Mouse (Mus musculus): ENCODE results near the gene Ugt1a9. TPM values are rescaled to one million over a fixed set of nuclear protein-coding genes. Genes with fewer than 3 reads are reported as not detected.
"Not testable (repeated sequence)": the region's sequence is repeated elsewhere in the genome, so short reads cannot be mapped to it uniquely, and the experiment has no call there.

Gene Ugt1a9
- polyA plus RNA-seq, 1 experiment from 2014 or later, result not detected

- H3K9me3 ChIP-seq (replicated peaks; ENCODE audit: control insufficient read depth, low read length); DNase-seq (ENCODE audit: low spot score); H3K4me3 ChIP-seq (ENCODE audit: low read depth, low read length); H3K4me2 ChIP-seq (ENCODE audit: low read depth, low read length); H3K9ac ChIP-seq (replicated peaks; ENCODE audit: low read length); ATAC-seq (replicated peaks; ENCODE audit: insufficient number of reproducible peaks, low FRiP score, low TSS enrichment, low read depth); H3K4me1 ChIP-seq (ENCODE audit: control insufficient read depth, insufficient read depth, low read length); H3K27me3 ChIP-seq (ENCODE audit: control insufficient read depth, insufficient read depth, low read length); H3K27ac ChIP-seq (replicated peaks; ENCODE audit: low read depth, low read length); H3K36me3 ChIP-seq (replicated peaks; ENCODE audit: control insufficient read depth, insufficient read depth, low read depth, low read length): not testable (repeated sequence)
- 94% methylated on average over 5 of the region's 6 CpGs for WGBS
Observed at GRCm38 (mm10) chr1:88135229-88135904, 64.8 kb downstream of the Ugt1a9 start.

DNA sequence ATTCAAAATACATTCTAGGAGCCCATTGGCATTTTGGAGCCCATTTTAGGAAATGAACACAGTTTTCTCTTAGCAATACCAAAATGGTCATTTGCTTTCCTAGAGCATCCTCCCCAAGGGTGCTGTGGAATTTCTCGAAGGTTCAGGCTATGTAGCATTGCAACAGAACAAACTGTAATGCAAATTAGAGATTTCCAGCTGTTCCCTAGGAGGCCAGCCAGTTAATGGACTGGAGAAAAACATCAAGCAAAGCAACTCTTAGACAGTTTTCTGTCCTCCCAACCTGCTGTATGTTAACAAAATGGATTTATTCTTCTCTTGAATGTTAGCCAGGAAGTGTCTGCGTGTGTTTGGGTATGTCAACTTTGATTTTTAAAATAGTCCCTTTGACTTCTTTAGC, 66.0 kb downstream of the Ugt1a9 start:
- 74% methylated on average over 2 of the region's 2 CpGs for WGBS

GRCm38 (mm10) chr1:88137264-88137663, 66.7 kb downstream of the Ugt1a9 start:
- Histone ChIP-seq H3K27me3 (ENCODE audit: control insufficient read depth, insufficient read depth, low read length) (no peaks in the 10 kb centered on the region), H3K4me2 (ENCODE audit: low read depth, low read length) (no peak overlapping the region), H3K9ac (replicated peaks; ENCODE audit: low read length) (no peak overlapping the region), H3K4me3 (ENCODE audit: low read depth, low read length) (no peak overlapping the region), H3K36me3 (replicated peaks; ENCODE audit: control insufficient read depth, insufficient read depth, low read depth, low read length) (no peaks in the 10 kb centered on the region), H3K27ac (replicated peaks; ENCODE audit: low read depth, low read length) (no peak overlapping the region), H3K4me1 (ENCODE audit: control insufficient read depth, insufficient read depth, low read length) (no peaks in the 10 kb centered on the region), H3K9me3 (replicated peaks; ENCODE audit: control insufficient read depth, low read length) (no peaks in the 10 kb centered on the region)
- no peak for DNase-seq (ENCODE audit: low spot score)
- ATAC-seq (replicated peaks; ENCODE audit: insufficient number of reproducible peaks, low FRiP score, low TSS enrichment, low read depth), result no peak
- WGBS, result 86% methylated on average over 3 of the region's 3 CpGs

More for the DNA sequence above, 66.0 kb downstream of the Ugt1a9 start:
- Histone ChIP-seq H3K4me2 (ENCODE audit: low read depth, low read length) (no peak overlapping the region), H3K27me3 (ENCODE audit: control insufficient read depth, insufficient read depth, low read length) (no peaks in the 10 kb centered on the region), H3K9ac (replicated peaks; ENCODE audit: low read length) (no peak overlapping the region), H3K36me3 (replicated peaks; ENCODE audit: control insufficient read depth, insufficient read depth, low read depth, low read length) (no peaks in the 10 kb centered on the region), H3K4me3 (ENCODE audit: low read depth, low read length) (no peak overlapping the region), H3K4me1 (ENCODE audit: control insufficient read depth, insufficient read depth, low read length) (no peaks in the 10 kb centered on the region), H3K9me3 (replicated peaks; ENCODE audit: control insufficient read depth, low read length) (no peaks in the 10 kb centered on the region), H3K27ac (replicated peaks; ENCODE audit: low read depth, low read length) (no peak overlapping the region)
- ATAC-seq (replicated peaks; ENCODE audit: insufficient number of reproducible peaks, low FRiP score, low TSS enrichment, low read depth) (no peak), DNase-seq (ENCODE audit: low spot score) (no peak)

DNA sequence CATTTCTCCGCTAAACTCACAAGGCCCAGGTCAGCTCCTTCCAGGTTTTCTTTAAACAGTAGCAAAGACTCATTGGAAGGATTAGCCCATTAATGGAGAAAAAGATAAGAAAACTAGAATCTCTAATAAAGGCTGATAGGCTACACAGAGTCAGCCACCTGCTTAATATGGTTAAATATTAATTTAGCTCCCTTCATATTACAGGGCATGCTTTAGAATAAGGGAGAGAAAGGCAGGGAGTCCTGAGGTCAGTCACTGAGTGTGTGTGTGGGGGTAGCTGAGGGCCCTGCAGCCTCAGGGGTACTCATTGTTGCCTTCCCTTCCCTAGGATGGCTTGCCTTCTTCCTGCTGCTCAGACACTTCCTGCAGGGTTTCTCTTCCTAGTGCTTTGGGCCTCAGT, 67.5 kb downstream of the Ugt1a9 start:
- ATAC-seq (replicated peaks; ENCODE audit: insufficient number of reproducible peaks, low FRiP score, low TSS enrichment, low read depth) (no peak), DNase-seq (ENCODE audit: low spot score) (no peak)
- no peak overlapping the region for H3K4me3 ChIP-seq (ENCODE audit: low read depth, low read length)
- H3K9me3 ChIP-seq (replicated peaks; ENCODE audit: control insufficient read depth, low read length), result no peaks in the 10 kb centered on the region
- no peaks in the 10 kb centered on the region for H3K27me3 ChIP-seq (ENCODE audit: control insufficient read depth, insufficient read depth, low read length)
- no peak overlapping the region for H3K4me2 ChIP-seq (ENCODE audit: low read depth, low read length)
- H3K9ac ChIP-seq (replicated peaks; ENCODE audit: low read length), result no peak overlapping the region
- no peaks in the 10 kb centered on the region for H3K36me3 ChIP-seq (replicated peaks; ENCODE audit: control insufficient read depth, insufficient read depth, low read depth, low read length)
- H3K4me1 ChIP-seq (ENCODE audit: control insufficient read depth, insufficient read depth, low read length), result no peaks in the 10 kb centered on the region
- WGBS, result 84% methylated on average over 1 of the region's 1 CpGs
- no peak overlapping the region for H3K27ac ChIP-seq (replicated peaks; ENCODE audit: low read depth, low read length)

- H3K27ac ChIP-seq (replicated peaks; ENCODE audit: low read depth, low read length); H3K9me3 ChIP-seq (replicated peaks; ENCODE audit: control insufficient read depth, low read length); H3K4me2 ChIP-seq (ENCODE audit: low read depth, low read length); H3K9ac ChIP-seq (replicated peaks; ENCODE audit: low read length); H3K4me3 ChIP-seq (ENCODE audit: low read depth, low read length); H3K27me3 ChIP-seq (ENCODE audit: control insufficient read depth, insufficient read depth, low read length); ATAC-seq (replicated peaks; ENCODE audit: insufficient number of reproducible peaks, low FRiP score, low TSS enrichment, low read depth); H3K36me3 ChIP-seq (replicated peaks; ENCODE audit: control insufficient read depth, insufficient read depth, low read depth, low read length); DNase-seq (ENCODE audit: low spot score); H3K4me1 ChIP-seq (ENCODE audit: control insufficient read depth, insufficient read depth, low read length): not testable (repeated sequence)
- 62% methylated on average over 1 of the region's 1 CpGs for WGBS
Observed at GRCm38 (mm10) chr1:88140492-88140891, 69.9 kb downstream of the Ugt1a9 start.

GRCm38 (mm10) chr1:88143966-88144675, 73.5 kb downstream of the Ugt1a9 start:
- 5% methylated on average over 4 of the region's 5 CpGs for WGBS
- H3K36me3 ChIP-seq (replicated peaks; ENCODE audit: control insufficient read depth, insufficient read depth, low read depth, low read length); H3K4me2 ChIP-seq (ENCODE audit: low read depth, low read length); H3K27me3 ChIP-seq (ENCODE audit: control insufficient read depth, insufficient read depth, low read length); ATAC-seq (replicated peaks; ENCODE audit: insufficient number of reproducible peaks, low FRiP score, low TSS enrichment, low read depth); H3K4me3 ChIP-seq (ENCODE audit: low read depth, low read length); H3K9me3 ChIP-seq (replicated peaks; ENCODE audit: control insufficient read depth, low read length); H3K27ac ChIP-seq (replicated peaks; ENCODE audit: low read depth, low read length); H3K9ac ChIP-seq (replicated peaks; ENCODE audit: low read length); H3K4me1 ChIP-seq (ENCODE audit: control insufficient read depth, insufficient read depth, low read length): not testable (repeated sequence)
- peak; percentile 37 for DNase-seq (ENCODE audit: low spot score)

DNA sequence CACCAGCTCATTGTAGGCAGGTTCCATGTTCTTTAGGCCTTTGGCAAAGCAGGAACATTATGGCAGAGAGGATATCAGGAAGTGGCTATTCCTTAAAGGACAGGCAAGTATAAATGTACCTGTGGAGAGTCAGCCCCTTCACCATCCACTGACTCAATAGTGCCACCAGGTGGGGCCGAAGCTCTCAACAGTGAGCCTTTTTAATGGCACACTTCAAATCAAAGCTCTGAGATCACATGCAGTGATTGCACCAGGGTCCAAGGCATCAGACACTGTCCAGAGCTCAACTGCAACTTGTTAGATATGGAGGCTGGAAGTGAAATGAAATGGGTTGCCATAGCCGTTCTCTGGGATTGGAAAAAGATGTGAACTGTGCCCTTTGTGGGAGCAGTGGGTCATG, 74.7 kb downstream of the Ugt1a9 start:
- ATAC-seq (replicated peaks; ENCODE audit: insufficient number of reproducible peaks, low FRiP score, low TSS enrichment, low read depth); H3K9me3 ChIP-seq (replicated peaks; ENCODE audit: control insufficient read depth, low read length); DNase-seq (ENCODE audit: low spot score); H3K27me3 ChIP-seq (ENCODE audit: control insufficient read depth, insufficient read depth, low read length); H3K36me3 ChIP-seq (replicated peaks; ENCODE audit: control insufficient read depth, insufficient read depth, low read depth, low read length); H3K4me1 ChIP-seq (ENCODE audit: control insufficient read depth, insufficient read depth, low read length); H3K4me3 ChIP-seq (ENCODE audit: low read depth, low read length); H3K4me2 ChIP-seq (ENCODE audit: low read depth, low read length); H3K27ac ChIP-seq (replicated peaks; ENCODE audit: low read depth, low read length); H3K9ac ChIP-seq (replicated peaks; ENCODE audit: low read length): not testable (repeated sequence)
- WGBS, result 59% methylated on average over 2 of the region's 2 CpGs

GRCm38 (mm10) chr1:88150133-88150532, 79.5 kb downstream of the Ugt1a9 start:
- H3K27me3 ChIP-seq (ENCODE audit: control insufficient read depth, insufficient read depth, low read length); H3K27ac ChIP-seq (replicated peaks; ENCODE audit: low read depth, low read length); ATAC-seq (replicated peaks; ENCODE audit: insufficient number of reproducible peaks, low FRiP score, low TSS enrichment, low read depth); H3K4me3 ChIP-seq (ENCODE audit: low read depth, low read length); DNase-seq (ENCODE audit: low spot score); H3K9ac ChIP-seq (replicated peaks; ENCODE audit: low read length); H3K9me3 ChIP-seq (replicated peaks; ENCODE audit: control insufficient read depth, low read length); H3K36me3 ChIP-seq (replicated peaks; ENCODE audit: control insufficient read depth, insufficient read depth, low read depth, low read length); H3K4me1 ChIP-seq (ENCODE audit: control insufficient read depth, insufficient read depth, low read length); H3K4me2 ChIP-seq (ENCODE audit: low read depth, low read length): not testable (repeated sequence)
- 74% methylated on average over 2 of the region's 2 CpGs for WGBS

Data from embryonic facial prominence, embryonic 11.5 days (tissue).